Mouse (Mus musculus): ENCODE results near the gene Arhgef1. TPM values are rescaled to one million over a fixed set of nuclear protein-coding genes. Genes with fewer than 3 reads are reported as not detected.
A peak's percentile ranks its signal among the peaks of the same experiment; 100 is the strongest.

Arhgef1 gene
- polyA plus RNA-seq, 2 experiments: 109 to 256 TPM

DNA sequence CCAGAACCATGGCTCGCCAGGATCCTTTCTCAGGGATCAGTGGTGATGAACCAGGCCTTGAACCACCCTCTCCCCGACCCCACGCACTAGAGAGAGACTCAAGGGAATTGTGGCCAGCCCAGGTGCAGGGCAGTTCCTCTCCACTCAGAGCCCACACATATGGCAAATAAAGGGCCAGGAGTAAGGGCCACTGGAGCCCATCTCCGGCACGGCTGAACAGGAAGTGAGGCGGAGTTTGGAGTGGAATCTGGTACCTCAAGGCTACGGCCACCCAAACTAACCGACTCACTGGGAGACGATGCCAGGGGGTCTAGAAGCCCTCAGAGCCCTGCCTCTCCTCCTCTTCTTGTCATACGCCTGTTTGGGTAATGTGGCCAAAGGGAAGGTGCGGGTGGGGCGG is 5.5 kb upstream of the Arhgef1 start, which contains the start of gene Cd79a:
Gene Cd79a (plus strand): TSS at position 158 of the 400 bp plus-strand sequence.
- Histone ChIP-seq H3K36me3 (ENCODE audit: control insufficient read depth, insufficient read depth, low read length) (no peaks in the 10 kb centered on the region), H3K4me2 (replicated peaks; ENCODE audit: low read depth, low read length, severe bottlenecking) (no peak within 1 kb of the TSS), H3K4me3 (replicated peaks; ENCODE audit: low read length) (no peak within 1 kb of the TSS), H3K27ac (replicated peaks; ENCODE audit: low read depth, low read length) (no peak within 1 kb of the TSS), H3K27me3 (ENCODE audit: control insufficient read depth, insufficient read depth, low read length) (no peaks in the 10 kb centered on the region), H3K9ac (ENCODE audit: low read depth, low read length, severe bottlenecking) (no peak within 1 kb of the TSS), H3K4me1 (ENCODE audit: control insufficient read depth, insufficient read depth, low read length) (peaks cover 3% of the 10 kb centered on the region), H3K9me3 (ENCODE audit: control insufficient read depth, low read length) (no peaks in the 10 kb centered on the region)
- WGBS: 63% methylated on average over 12 of the region's 12 CpGs
- TF ChIP-seq POLR2A (IDR thresholded peaks at IDR 0.05; ENCODE audit: borderline replicate concordance, extremely low read depth, insufficient read depth, insufficient read length): no peak
- no peak for DNase-seq (ENCODE audit: low spot score)
- ATAC-seq (ENCODE audit: low FRiP score, low read depth): no peak

DNA sequence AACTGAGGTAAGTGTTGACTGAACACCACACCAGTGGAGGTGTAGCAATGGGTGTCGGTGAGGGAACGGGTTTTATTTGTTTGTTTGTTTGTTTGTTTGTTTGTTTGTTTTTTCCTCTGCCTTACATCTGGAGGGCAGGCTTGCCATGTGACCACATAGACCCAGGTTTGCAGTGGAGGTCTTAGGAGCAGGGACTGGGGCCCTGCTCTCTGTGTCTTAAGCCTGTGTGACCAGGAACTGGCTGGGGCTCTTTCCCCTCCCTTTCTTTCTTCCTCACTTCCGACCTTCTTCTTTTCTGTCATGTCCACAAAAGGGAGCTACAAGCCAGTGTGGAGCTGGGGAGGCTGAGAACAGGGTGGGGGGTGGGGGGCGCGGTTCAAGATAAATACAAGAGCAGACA is 4.8 kb upstream of the Arhgef1 start:
- no peak overlapping the region for H3K4me3 ChIP-seq (replicated peaks; ENCODE audit: low read length)
- no peaks in the 10 kb centered on the region for H3K27me3 ChIP-seq (ENCODE audit: control insufficient read depth, insufficient read depth, low read length)
- no peak overlapping the region for H3K27ac ChIP-seq (replicated peaks; ENCODE audit: low read depth, low read length)
- WGBS: 72% methylated on average over 5 of the region's 5 CpGs
- no peak for DNase-seq (ENCODE audit: low spot score)
- H3K4me2 ChIP-seq (replicated peaks; ENCODE audit: low read depth, low read length, severe bottlenecking): no peak overlapping the region
- no peak for ATAC-seq (ENCODE audit: low FRiP score, low read depth)
- H3K36me3 ChIP-seq (ENCODE audit: control insufficient read depth, insufficient read depth, low read length): no peaks in the 10 kb centered on the region
- no peak overlapping the region for H3K9ac ChIP-seq (ENCODE audit: low read depth, low read length, severe bottlenecking)
- peaks cover 6% of the 10 kb centered on the region for H3K4me1 ChIP-seq (ENCODE audit: control insufficient read depth, insufficient read depth, low read length)
- H3K9me3 ChIP-seq (ENCODE audit: control insufficient read depth, low read length): no peaks in the 10 kb centered on the region
- no peak for TF ChIP-seq POLR2A (IDR thresholded peaks at IDR 0.05; ENCODE audit: borderline replicate concordance, extremely low read depth, insufficient read depth, insufficient read length)

DNA sequence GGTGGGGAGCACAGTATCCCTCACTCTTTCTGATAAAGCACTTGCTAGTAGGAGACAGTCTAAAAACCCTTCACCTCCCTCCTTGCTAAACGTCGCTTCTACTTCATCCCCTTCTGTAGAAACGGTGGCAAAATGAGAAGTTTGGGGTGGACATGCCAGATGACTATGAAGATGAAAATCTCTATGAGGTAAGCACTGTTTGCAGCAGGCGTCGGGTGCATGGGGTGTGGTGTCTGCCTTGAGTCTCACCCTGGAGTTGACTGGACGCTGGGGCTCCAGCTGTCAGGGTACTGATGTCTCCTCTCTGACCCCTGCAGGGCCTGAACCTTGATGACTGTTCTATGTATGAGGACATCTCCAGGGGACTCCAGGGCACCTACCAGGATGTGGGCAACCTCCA is 1.6 kb upstream of the Arhgef1 start:
- no peak overlapping the region for H3K4me2 ChIP-seq (replicated peaks; ENCODE audit: low read depth, low read length, severe bottlenecking)
- 70% methylated on average over 6 of the region's 6 CpGs for WGBS

DNA sequence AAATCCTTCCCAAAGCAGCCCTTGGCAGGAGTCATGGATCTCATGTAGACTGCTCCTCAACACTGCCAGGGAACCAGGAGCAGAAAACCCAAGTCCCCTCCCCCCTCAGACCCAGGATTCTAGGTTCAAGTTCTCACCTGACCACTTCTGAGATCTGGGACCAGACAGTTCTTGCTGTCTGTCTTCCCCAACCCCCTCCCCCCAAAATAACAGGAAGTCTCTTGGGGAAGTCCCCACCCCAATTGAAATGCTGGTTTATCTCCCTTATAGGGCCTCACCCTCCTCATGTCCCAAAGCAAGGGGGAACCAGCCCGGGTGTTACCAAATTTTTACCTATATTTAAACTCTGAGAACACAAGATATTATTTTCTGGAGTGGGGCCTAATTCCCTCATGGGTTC is 870 bp upstream of the Arhgef1 start:
- no peak for DNase-seq (ENCODE audit: low spot score)
- 63% methylated on average over 1 of the region's 1 CpGs for WGBS
- Histone ChIP-seq H3K9me3 (ENCODE audit: control insufficient read depth, low read length) (no peaks in the 10 kb centered on the region), H3K36me3 (ENCODE audit: control insufficient read depth, insufficient read depth, low read length) (no peaks in the 10 kb centered on the region; the same call in 1 of the 2 replicates), H3K27ac (replicated peaks; ENCODE audit: low read depth, low read length) (peak overlapping the region; percentile 53; the same call in 1 of the 2 replicates), H3K4me1 (ENCODE audit: control insufficient read depth, insufficient read depth, low read length) (peaks cover 23% of the 10 kb centered on the region), H3K9ac (ENCODE audit: low read depth, low read length, severe bottlenecking) (peak overlapping the region; percentile 83; the same call in 1 of the 2 replicates), H3K4me2 (replicated peaks; ENCODE audit: low read depth, low read length, severe bottlenecking) (peak overlapping the region; percentile 67; the same call in 1 of the 2 replicates), H3K4me3 (replicated peaks; ENCODE audit: low read length) (peak overlapping the region; percentile 85; the same call in 1 of the 2 replicates), H3K27me3 (ENCODE audit: control insufficient read depth, insufficient read depth, low read length) (no peaks in the 10 kb centered on the region)
- TF ChIP-seq POLR2A (IDR thresholded peaks at IDR 0.05; ENCODE audit: borderline replicate concordance, extremely low read depth, insufficient read depth, insufficient read length): no peak
- no peak for ATAC-seq (ENCODE audit: low FRiP score, low read depth)

More for the DNA sequence above, 1.6 kb upstream of the Arhgef1 start:
- ATAC-seq (ENCODE audit: low FRiP score, low read depth) (no peak), DNase-seq (ENCODE audit: low spot score) (no peak)
- H3K9me3 ChIP-seq (ENCODE audit: control insufficient read depth, low read length): no peaks in the 10 kb centered on the region
- no peaks in the 10 kb centered on the region for H3K27me3 ChIP-seq (ENCODE audit: control insufficient read depth, insufficient read depth, low read length)
- H3K36me3 ChIP-seq (ENCODE audit: control insufficient read depth, insufficient read depth, low read length): no peaks in the 10 kb centered on the region; the same call in 1 of the 2 replicates
- no peak overlapping the region for H3K4me3 ChIP-seq (replicated peaks; ENCODE audit: low read length)
- H3K4me1 ChIP-seq (ENCODE audit: control insufficient read depth, insufficient read depth, low read length): peaks cover 17% of the 10 kb centered on the region
- H3K27ac ChIP-seq (replicated peaks; ENCODE audit: low read depth, low read length): no peak overlapping the region
- no peak for TF ChIP-seq POLR2A (IDR thresholded peaks at IDR 0.05; ENCODE audit: borderline replicate concordance, extremely low read depth, insufficient read depth, insufficient read length)
- H3K9ac ChIP-seq (ENCODE audit: low read depth, low read length, severe bottlenecking): no peak overlapping the region

DNA sequence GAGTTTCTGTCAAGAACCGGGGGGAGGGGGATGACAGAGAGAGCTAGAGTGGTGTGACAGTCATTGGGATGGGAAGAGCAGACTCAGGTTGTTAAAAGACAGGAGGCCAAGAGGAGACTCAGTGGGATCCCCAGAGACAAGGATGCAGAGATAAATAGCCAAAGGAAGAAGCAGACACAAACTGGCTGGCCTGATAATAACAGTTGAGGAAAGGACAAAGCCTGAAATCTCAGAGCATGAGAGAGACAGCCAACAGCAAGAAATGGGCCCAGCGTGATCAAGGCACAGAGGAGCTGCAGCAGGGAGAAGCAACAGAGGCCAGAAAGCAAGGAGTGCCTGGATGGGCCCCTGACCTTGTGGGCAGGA is 465 bp upstream of the Arhgef1 start:
- Histone ChIP-seq H3K36me3 (ENCODE audit: control insufficient read depth, insufficient read depth, low read length) (no peaks in the 10 kb centered on the region; the same call in 1 of the 2 replicates), H3K4me2 (replicated peaks; ENCODE audit: low read depth, low read length, severe bottlenecking) (peak overlapping the region; percentile 67), H3K4me3 (replicated peaks; ENCODE audit: low read length) (peak overlapping the region; percentile 85), H3K27me3 (ENCODE audit: control insufficient read depth, insufficient read depth, low read length) (no peaks in the 10 kb centered on the region), H3K9me3 (ENCODE audit: control insufficient read depth, low read length) (no peaks in the 10 kb centered on the region), H3K9ac (ENCODE audit: low read depth, low read length, severe bottlenecking) (peak overlapping the region; percentile 83), H3K4me1 (ENCODE audit: control insufficient read depth, insufficient read depth, low read length) (peaks cover 27% of the 10 kb centered on the region), H3K27ac (replicated peaks; ENCODE audit: low read depth, low read length) (peak overlapping the region; percentile 53)
- TF ChIP-seq POLR2A (IDR thresholded peaks at IDR 0.05; ENCODE audit: borderline replicate concordance, extremely low read depth, insufficient read depth, insufficient read length): no peak
- 62% methylated on average over 2 of the region's 2 CpGs for WGBS
- DNase-seq (ENCODE audit: low spot score) (no peak), ATAC-seq (ENCODE audit: low FRiP score, low read depth) (no peak)
